Mouse (Mus musculus): ENCODE data around the gene Gm10229. TPM values are rescaled to one million over a fixed set of nuclear protein-coding genes. Genes with fewer than 3 reads are reported as not detected.
"Not testable (repeated sequence)": the region's sequence is repeated elsewhere in the genome, so short reads cannot be mapped to it uniquely, and the experiment has no call there.

Gene Gm10229
- total RNA-seq (2021): not detected

GRCm38 (mm10) chr16:89014984-89015383 lies at the start of gene Gm10229:
TSS of gene Gm10229 (plus strand) at chr16:89015284.
- DNase-seq (ENCODE audit: low spot score); intact Hi-C loops (cut with DNase I): not testable (repeated sequence)

DNA sequence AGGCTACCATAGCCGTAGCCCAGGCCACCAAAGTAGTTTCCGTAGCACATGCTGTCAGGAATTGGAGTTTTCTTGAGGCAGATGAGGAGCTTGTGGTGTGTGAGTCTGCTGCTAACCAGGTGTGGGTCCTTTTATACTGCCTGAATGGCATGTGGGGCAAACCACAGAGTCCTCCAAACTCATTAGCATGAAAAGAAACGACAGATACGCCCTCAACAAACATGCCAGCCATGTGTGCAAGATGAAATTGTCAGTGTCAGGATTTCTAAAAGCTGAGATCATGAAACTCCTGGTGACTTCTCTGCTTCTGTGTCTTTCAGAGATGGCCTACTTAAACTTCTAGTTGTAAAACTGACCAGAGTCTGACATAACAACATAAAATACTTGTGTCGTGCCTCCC lies 4.4 kb upstream of the Gm10229 start, which contains the start of gene Krtap22-2:
TSS of gene Krtap22-2 (minus strand) at position 101 of the 400 bp plus-strand sequence.
- intact Hi-C loops (cut with DNase I): no loop called here
- DNase-seq (ENCODE audit: low spot score): no peak

- intact Hi-C loops (cut with DNase I): no loop called here
- DNase-seq (ENCODE audit: low spot score): no peak
Observed at GRCm38 (mm10) chr16:89013973-89014372, 1.1 kb upstream of the Gm10229 start.

DNA sequence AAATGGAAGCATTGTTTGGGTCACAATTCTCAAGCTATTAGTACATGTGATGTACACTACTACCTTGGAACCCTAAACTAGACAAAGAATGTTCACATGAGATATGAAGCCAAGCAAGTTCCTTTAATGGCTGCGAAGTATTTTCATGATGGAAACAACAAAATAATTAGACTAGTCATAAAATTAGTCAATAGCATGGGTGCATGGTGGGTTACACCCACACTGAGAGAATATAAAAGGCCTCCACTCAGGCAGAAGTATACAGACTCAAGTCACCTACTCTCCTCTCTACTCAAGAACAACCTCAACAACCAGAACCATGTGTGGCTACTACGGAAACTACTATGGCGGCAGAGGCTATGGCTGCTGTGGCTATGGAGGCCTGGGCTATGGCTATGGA lies 16.3 kb downstream of the Gm10229 start, which contains the start of gene Krtap6-1:
TSS of gene Krtap6-1 (plus strand) at position 301 of the 400 bp plus-strand sequence.
- DNase-seq (ENCODE audit: low spot score); intact Hi-C loops (cut with DNase I): not testable (repeated sequence)

- DNase-seq (ENCODE audit: low spot score); intact Hi-C loops (cut with DNase I): not testable (repeated sequence)
Observed at GRCm38 (mm10) chr16:89041372-89041771, 26.3 kb downstream of the Gm10229 start, which contains the start of gene Gm10228. TSS of gene Gm10228 (minus strand) at chr16:89041472.

GRCm38 (mm10) chr16:89047783-89048182 lies 32.7 kb downstream of the Gm10229 start, which contains the start of gene Krtap6-5:
TSS of gene Krtap6-5 (minus strand) at chr16:89047883.
- intact Hi-C loops (cut with DNase I): no loop called here
- DNase-seq (ENCODE audit: low spot score): no peak

- intact Hi-C loops (cut with DNase I); DNase-seq (ENCODE audit: low spot score): not testable (repeated sequence)
Observed at GRCm38 (mm10) chr16:89063902-89064301, 48.8 kb downstream of the Gm10229 start, which contains the start of gene 1110025L11Rik. TSS of gene 1110025L11Rik (minus strand) at chr16:89064002.

Other genes starting within 250 kb of the Gm10229 start
- not detected for gene 2310057N15Rik, start 241.1 kb upstream of the Gm10229 start, total RNA-seq (2021)
- not detected for gene Gm5965, start 237.4 kb upstream of the Gm10229 start, total RNA-seq (2021)
- gene Gm20741, start 203.1 kb upstream of the Gm10229 start, total RNA-seq (2021): not detected
- not detected for gene Krtap15, start 195.1 kb upstream of the Gm10229 start, total RNA-seq (2021)
- not detected for gene Krtap14, start 189.1 kb upstream of the Gm10229 start, total RNA-seq (2021)
- not detected for gene Krtap19-1, start 145.9 kb upstream of the Gm10229 start, total RNA-seq (2021)
- gene Krtap19-2, start 141.0 kb upstream of the Gm10229 start, total RNA-seq (2021): not detected
- gene Krtap19-3, start 137.2 kb upstream of the Gm10229 start, total RNA-seq (2021): not detected
- gene Krtap19-4, start 130.2 kb upstream of the Gm10229 start, total RNA-seq (2021): not detected
- gene Krtap19-5, start 118.8 kb upstream of the Gm10229 start, total RNA-seq (2021): not detected
- not detected for gene Krtap19-9b, start 83.0 kb upstream of the Gm10229 start, total RNA-seq (2021)
- gene Krtap16-3, start 52.4 kb upstream of the Gm10229 start, total RNA-seq (2021): not detected
- gene Krtap22-2, start 4.5 kb upstream of the Gm10229 start, total RNA-seq (2021): not detected
- gene Krtap6-1, start 16.4 kb downstream of the Gm10229 start, total RNA-seq (2021): not detected
- not detected for gene Gm10228, start 26.2 kb downstream of the Gm10229 start, total RNA-seq (2021)
- gene Krtap6-5, start 32.6 kb downstream of the Gm10229 start, total RNA-seq (2021): not detected
- not detected for gene 1110025L11Rik, start 48.7 kb downstream of the Gm10229 start, total RNA-seq (2021)
- gene Krtap6-3, start 68.7 kb downstream of the Gm10229 start, total RNA-seq (2021): not detected
- not detected for gene Gm6358, start 125.6 kb downstream of the Gm10229 start, total RNA-seq (2021)
- not detected for gene Gm10061, start 135.8 kb downstream of the Gm10229 start, total RNA-seq (2021)
- gene Gm9789, start 142.7 kb downstream of the Gm10229 start, total RNA-seq (2021): not detected
- not detected for gene Gm7735, start 154.2 kb downstream of the Gm10229 start, total RNA-seq (2021)
- not detected for gene 1110057P08Rik, start 159.5 kb downstream of the Gm10229 start, total RNA-seq (2021)
- gene Krtap20-2, start 190.6 kb downstream of the Gm10229 start, total RNA-seq (2021): not detected